Mouse (Mus musculus) neural tube, embryonic 13.5 days (tissue): ENCODE measurements around the gene Adgre5. TPM values are rescaled to one million over a fixed set of nuclear protein-coding genes. Genes with fewer than 3 reads are reported as not detected.

Experiments used
- ATAC-seq: fragments of 200-750 bp; cut with Nextera tagmentation; 2 replicates; pipeline ENCODE4 v1.8.0; 2017; ENCODE audit warnings: low read depth, mild to moderate bottlenecking, moderate TSS enrichment, moderate library complexity
- H3K27ac ChIP-seq: fragments of 300-500 bp; sonication (generic); replicated peaks from 2 replicates; pipeline ENCODE4 v1.5.1; 2015; ENCODE audit warnings: moderate library complexity, mild to moderate bottlenecking, inconsistent platforms
- H3K27me3 ChIP-seq: fragments of 300-500 bp; sonication (generic); 2 replicates; pipeline ENCODE4 v1.6.1; 2015; ENCODE audit warnings: mild to moderate bottlenecking, inconsistent platforms
- H3K36me3 ChIP-seq: fragments of 300-500 bp; sonication (generic); 2 replicates; pipeline ENCODE4 v1.6.1; 2015; ENCODE audit warnings: mild to moderate bottlenecking, inconsistent platforms
- H3K4me1 ChIP-seq: fragments of 300-500 bp; sonication (generic); replicated peaks from 2 replicates; pipeline ENCODE4 v1.6.1; 2015; ENCODE audit warnings: inconsistent platforms
- H3K4me2 ChIP-seq: fragments of 300-500 bp; sonication (generic); 2 replicates; pipeline ENCODE4 v1.6.1; 2015; ENCODE audit warnings: inconsistent platforms, mild to moderate bottlenecking, moderate library complexity
- H3K4me3 ChIP-seq: fragments of 300-500 bp; sonication (generic); 2 replicates; pipeline ENCODE4 v1.5.1; 2015; ENCODE audit warnings: mild to moderate bottlenecking, inconsistent platforms
- H3K9ac ChIP-seq: fragments of 300-500 bp; sonication (generic); 2 replicates; pipeline ENCODE4 v1.6.1; 2015; ENCODE audit warnings: moderate library complexity, mild to moderate bottlenecking, inconsistent platforms
- H3K9me3 ChIP-seq: fragments of 300-500 bp; sonication (generic); 2 replicates; pipeline ENCODE4 v1.6.1; 2016; ENCODE audit warnings: inconsistent platforms
- WGBS: fragments of 180-500 bp; shearing (Covaris S2); methylation state at CpG from one replicate; pipeline ENCODE4 v1.1.7; 2015; 5-methylcytosine and 5-hydroxymethylcytosine counted together
- polyA plus RNA-seq: library from polyadenylated mRNA; unstranded; fragments of >200 nt; fragmentation: Nextera tagmentation; extraction: Ambion mirVana; gene quantifications from 2 replicates; pipeline ENCODE4 v1.2.1, GENCODE M21; 2015

The Adgre5 gene
- polyA plus RNA-seq, 1 experiment from 2014 or later = 12.7 TPM

DNA sequence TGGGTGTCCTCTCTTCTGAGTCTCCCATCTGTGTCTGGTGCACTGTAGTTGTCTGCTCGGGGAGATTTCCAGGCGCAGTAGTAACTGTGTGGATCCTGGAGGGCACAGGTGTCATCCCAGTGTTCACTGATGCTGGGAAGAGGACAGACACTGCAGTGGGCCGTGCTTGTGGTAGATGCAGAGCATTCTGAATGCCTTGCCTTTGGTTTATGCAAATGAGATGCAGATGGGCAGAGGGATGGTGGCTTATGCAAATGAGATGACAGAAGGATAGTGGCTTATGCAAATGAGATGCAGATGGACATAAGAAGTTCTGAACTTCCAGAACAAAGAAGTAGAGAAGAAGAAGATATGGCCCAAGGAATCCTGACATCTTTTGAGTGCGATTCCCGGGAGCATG is 9.2 kb downstream of the Adgre5 start:
- Histone ChIP-seq H3K4me3 (no peak overlapping the region), H3K4me1 (no peaks in the 10 kb centered on the region)
- ATAC-seq = no peak

GRCm38 (mm10) chr8:83729009-83729807 is 11.9 kb downstream of the Adgre5 start:
- no peaks in the 10 kb centered on the region for H3K9me3 ChIP-seq
- no peak overlapping the region for H3K27ac ChIP-seq
- no peaks in the 10 kb centered on the region for H3K27me3 ChIP-seq
- no peak for ATAC-seq
- peaks cover 23% of the 10 kb centered on the region for H3K36me3 ChIP-seq
- WGBS = 83% methylated on average over 11 of the region's 11 CpGs
- H3K4me2 ChIP-seq = no peak overlapping the region
- no peaks in the 10 kb centered on the region for H3K4me1 ChIP-seq
- no peak overlapping the region for H3K4me3 ChIP-seq
- H3K9ac ChIP-seq = no peak overlapping the region

More for the DNA sequence above, 9.2 kb downstream of the Adgre5 start:
- H3K27me3 ChIP-seq = no peaks in the 10 kb centered on the region
- WGBS = 72% methylated on average over 5 of the region's 5 CpGs
- H3K36me3 ChIP-seq = no peaks in the 10 kb centered on the region
- H3K4me2 ChIP-seq = no peak overlapping the region
- H3K9me3 ChIP-seq = no peaks in the 10 kb centered on the region
- no peak overlapping the region for H3K9ac ChIP-seq
- no peak overlapping the region for H3K27ac ChIP-seq

GRCm38 (mm10) chr8:83725521-83726102 is 15.5 kb downstream of the Adgre5 start:
- Histone ChIP-seq H3K27me3 (no peaks in the 10 kb centered on the region), H3K36me3 (peaks cover 59% of the 10 kb centered on the region)
- WGBS = 92% methylated on average over 8 of the region's 8 CpGs

DNA sequence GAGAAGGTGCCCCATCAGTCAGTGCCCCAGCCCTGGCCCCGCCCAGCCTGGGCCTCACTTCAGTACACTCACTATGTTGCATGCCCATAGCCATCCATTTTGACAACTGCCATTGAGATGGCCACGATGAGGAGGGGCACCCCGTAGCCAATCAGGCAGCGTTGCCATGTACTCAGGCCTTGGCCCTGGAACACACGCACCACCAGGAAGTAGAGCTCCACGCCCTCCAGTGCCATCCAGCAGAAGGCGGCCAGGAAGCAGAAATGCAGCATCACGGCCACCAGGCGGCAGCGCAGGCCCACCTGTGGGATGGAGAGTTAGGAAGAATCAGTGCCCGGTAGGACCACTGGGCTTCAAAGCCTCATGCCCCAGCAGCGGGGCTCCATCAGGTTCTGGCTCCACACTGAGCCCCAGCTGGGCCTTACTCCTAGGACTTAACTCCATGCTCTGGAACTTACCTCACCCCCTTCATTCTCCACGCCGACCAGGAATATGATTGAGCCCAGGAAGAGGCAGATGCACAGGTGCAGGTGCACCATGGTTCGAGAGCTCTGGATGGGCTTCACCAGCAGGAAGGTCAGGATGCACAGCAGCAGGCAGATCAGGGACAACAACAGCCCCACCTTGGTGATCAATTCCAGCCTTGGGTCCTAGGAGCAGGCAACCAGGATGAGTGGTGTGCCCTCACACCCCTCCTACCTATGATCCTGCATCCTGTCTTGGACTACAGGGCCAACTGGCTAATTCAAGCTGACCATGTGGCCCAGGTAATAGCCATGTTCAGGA is 16.2 kb downstream of the Adgre5 start:
- Histone ChIP-seq H3K4me2 (no peak overlapping the region), H3K4me3 (no peak overlapping the region), H3K9ac (no peak overlapping the region), H3K27me3 (no peaks in the 10 kb centered on the region), H3K36me3 (peaks cover 66% of the 10 kb centered on the region), H3K27ac (no peak overlapping the region), H3K9me3 (no peaks in the 10 kb centered on the region), H3K4me1 (no peaks in the 10 kb centered on the region)
- ATAC-seq = peak; percentile 68
- WGBS = 46% methylated on average over 15 of the region's 15 CpGs

More at GRCm38 (mm10) chr8:83725521-83726102, 15.5 kb downstream of the Adgre5 start:
- Histone ChIP-seq H3K4me1 (no peaks in the 10 kb centered on the region), H3K4me2 (no peak overlapping the region), H3K9me3 (no peaks in the 10 kb centered on the region), H3K4me3 (no peak overlapping the region), H3K27ac (no peak overlapping the region), H3K9ac (no peak overlapping the region)
- no peak for ATAC-seq

DNA sequence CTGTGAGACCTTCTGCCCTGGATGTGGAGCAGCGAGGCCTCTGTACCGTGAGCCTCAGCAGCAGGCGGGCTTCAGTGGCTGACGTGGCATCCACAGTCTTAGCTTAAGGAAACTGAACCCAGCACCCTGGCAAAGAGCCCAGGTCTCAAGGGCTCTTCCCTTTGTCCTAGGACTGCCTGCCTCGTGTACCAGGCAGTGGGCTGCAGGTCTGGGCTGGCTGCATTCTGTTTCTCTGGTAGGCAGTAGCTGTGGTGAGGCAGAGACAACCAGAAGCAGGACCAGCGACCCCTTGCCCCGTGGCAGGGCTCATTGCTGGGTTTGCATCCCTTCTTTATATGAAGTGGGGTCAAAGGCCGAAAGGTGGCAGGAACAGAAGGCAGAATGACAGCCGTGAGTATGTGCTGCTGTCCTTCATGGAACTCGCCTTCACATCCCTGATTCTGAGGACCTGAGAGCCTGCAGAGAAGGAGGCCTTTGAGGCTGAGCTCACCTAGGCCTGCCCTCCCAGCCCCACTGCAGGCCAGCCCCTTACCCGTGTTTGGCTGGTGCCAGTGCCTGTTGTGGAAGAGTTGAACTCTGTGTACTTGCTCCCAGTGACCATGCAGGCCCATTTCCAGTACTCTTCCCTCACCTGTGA is 17.6 kb downstream of the Adgre5 start:
- Histone ChIP-seq H3K4me1 (no peaks in the 10 kb centered on the region), H3K36me3 (peaks cover 71% of the 10 kb centered on the region), H3K27ac (no peak overlapping the region), H3K4me2 (no peak overlapping the region), H3K9me3 (no peaks in the 10 kb centered on the region), H3K4me3 (no peak overlapping the region), H3K27me3 (no peaks in the 10 kb centered on the region), H3K9ac (no peak overlapping the region)
- 87% methylated on average over 11 of the region's 11 CpGs for WGBS
- ATAC-seq = no peak

DNA sequence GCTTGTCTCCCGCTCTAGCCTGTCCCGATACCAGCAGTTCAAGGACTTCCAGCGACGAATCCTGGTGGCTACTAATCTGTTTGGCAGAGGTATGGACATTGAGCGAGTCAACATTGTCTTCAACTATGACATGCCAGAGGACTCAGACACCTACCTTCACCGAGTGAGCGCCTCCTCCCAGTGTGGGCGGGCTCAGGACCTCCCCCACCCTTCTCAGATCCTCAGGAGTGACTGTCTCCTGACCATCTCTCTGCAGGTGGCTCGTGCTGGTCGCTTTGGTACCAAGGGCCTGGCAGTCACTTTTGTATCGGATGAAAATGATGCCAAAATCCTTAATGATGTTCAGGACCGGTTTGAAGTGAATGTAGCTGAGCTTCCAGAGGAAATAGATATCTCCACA is 18.5 kb downstream of the Adgre5 start:
- Histone ChIP-seq H3K4me2 (no peak overlapping the region), H3K9me3 (no peaks in the 10 kb centered on the region), H3K9ac (no peak overlapping the region), H3K27ac (no peak overlapping the region), H3K4me1 (0 out of 2 replicates have a peak, but pooled peaks cover 5% of the 10 kb centered on the region), H3K27me3 (no peaks in the 10 kb centered on the region), H3K4me3 (no peak overlapping the region), H3K36me3 (peaks cover 71% of the 10 kb centered on the region)
- ATAC-seq = no peak
- 93% methylated on average over 12 of the region's 12 CpGs for WGBS

- 94% methylated on average over 25 of the region's 25 CpGs for WGBS
- ATAC-seq = no peak
- Histone ChIP-seq H3K4me2 (no peak overlapping the region), H3K27me3 (no peaks in the 10 kb centered on the region), H3K9ac (no peak overlapping the region), H3K9me3 (no peaks in the 10 kb centered on the region), H3K4me3 (no peak overlapping the region), H3K4me1 (peaks cover 15% of the 10 kb centered on the region), H3K27ac (no peak overlapping the region), H3K36me3 (peaks cover 71% of the 10 kb centered on the region)
Observed at GRCm38 (mm10) chr8:83721405-83722025, 19.6 kb downstream of the Adgre5 start.

GRCm38 (mm10) chr8:83719693-83720092 is 21.4 kb downstream of the Adgre5 start:
- Histone ChIP-seq H3K27me3 (no peaks in the 10 kb centered on the region), H3K4me3 (no peak overlapping the region), H3K27ac (no peak overlapping the region), H3K9me3 (no peaks in the 10 kb centered on the region), H3K4me1 (peaks cover 24% of the 10 kb centered on the region), H3K4me2 (no peak overlapping the region), H3K36me3 (peaks cover 53% of the 10 kb centered on the region), H3K9ac (no peak overlapping the region; the same call in 1 of the 2 replicates)
- no peak for ATAC-seq
- WGBS = 89% methylated on average over 2 of the region's 2 CpGs

GRCm38 (mm10) chr8:83719048-83719447 is 22.1 kb downstream of the Adgre5 start:
- Histone ChIP-seq H3K4me1 (peaks cover 24% of the 10 kb centered on the region), H3K9ac (no peak overlapping the region; the same call in 1 of the 2 replicates), H3K4me3 (no peak overlapping the region), H3K27me3 (no peaks in the 10 kb centered on the region), H3K27ac (no peak overlapping the region), H3K9me3 (no peaks in the 10 kb centered on the region), H3K4me2 (no peak overlapping the region), H3K36me3 (peaks cover 47% of the 10 kb centered on the region)
- WGBS = 90% methylated on average over 2 of the region's 2 CpGs
- no peak for ATAC-seq

DNA sequence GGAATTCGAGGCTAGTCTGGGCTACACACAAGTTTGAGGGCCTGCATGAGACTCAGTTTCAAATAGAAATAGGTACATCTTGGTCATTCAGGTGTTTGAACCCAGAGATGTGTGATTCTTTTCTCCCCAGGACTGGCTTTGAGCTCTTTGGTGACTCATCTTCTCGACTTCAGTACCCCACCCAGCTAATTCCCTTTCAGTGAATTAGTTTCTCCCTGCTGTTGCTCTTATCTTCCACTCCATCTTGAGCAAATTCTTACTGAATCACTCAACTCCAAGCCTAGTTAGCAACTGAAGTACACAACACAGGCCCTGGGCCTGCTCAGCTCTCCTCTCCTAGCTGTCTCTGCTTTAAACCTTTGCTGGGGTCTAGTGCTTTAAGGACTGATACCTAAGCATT is 24.6 kb downstream of the Adgre5 start:
- no peaks in the 10 kb centered on the region for H3K9me3 ChIP-seq
- peak overlapping the region; percentile 97 for H3K4me2 ChIP-seq
- H3K27ac ChIP-seq = no peak overlapping the region
- peaks cover 24% of the 10 kb centered on the region for H3K4me1 ChIP-seq
- no peak for ATAC-seq
- peak overlapping the region; percentile 93; the same call in 1 of the 2 replicates for H3K4me3 ChIP-seq
- peaks cover 22% of the 10 kb centered on the region for H3K36me3 ChIP-seq
- WGBS = 88% methylated on average over 2 of the region's 2 CpGs
- H3K9ac ChIP-seq = no peak overlapping the region; the same call in 1 of the 2 replicates
- H3K27me3 ChIP-seq = 0 out of 2 replicates have a peak, but pooled peaks cover 4% of the 10 kb centered on the region

- no peaks in the 10 kb centered on the region for H3K9me3 ChIP-seq
- 0 out of 2 replicates have a peak, but pooled peaks cover 4% of the 10 kb centered on the region for H3K27me3 ChIP-seq
- peaks cover 24% of the 10 kb centered on the region for H3K4me1 ChIP-seq
- H3K9ac ChIP-seq = peak overlapping the region; percentile 87
- peak overlapping the region; percentile 91; the same call in 1 of the 2 replicates for H3K27ac ChIP-seq
- WGBS = under 1% methylated on average over 17 of the region's 17 CpGs
- peaks cover 14% of the 10 kb centered on the region for H3K36me3 ChIP-seq
- peak overlapping the region; percentile 97 for H3K4me2 ChIP-seq
- H3K4me3 ChIP-seq = peak overlapping the region; percentile 93
- no peak for ATAC-seq
Observed at GRCm38 (mm10) chr8:83715771-83716170, 25.4 kb downstream of the Adgre5 start.
